ENCODE assay signal across 8 mouse cellular contexts in the genomic region with DNA sequence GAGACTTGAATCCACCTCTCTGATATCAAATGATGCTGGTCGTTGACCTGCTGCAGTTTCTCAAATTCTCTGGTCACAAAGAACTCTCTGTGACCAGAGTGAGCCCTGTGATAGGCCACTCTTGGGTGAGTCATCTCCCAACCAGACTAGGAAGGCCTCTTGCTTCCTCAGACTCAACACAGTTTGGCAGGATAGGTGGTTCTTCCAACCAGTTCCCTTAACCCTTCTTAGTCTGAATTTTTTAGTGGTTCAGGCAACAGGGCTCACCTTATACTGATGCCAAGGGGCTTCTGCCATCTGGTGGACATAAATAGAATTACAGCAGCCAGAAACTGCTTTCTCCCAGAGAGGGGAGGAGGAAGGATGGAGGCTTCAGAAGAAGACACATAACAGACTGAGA. TPM values are rescaled to one million over a fixed set of nuclear protein-coding genes. Genes with fewer than 3 reads are reported as not detected.
DNase-seq lines count a peak whose midpoint lies in the region; ATAC-seq lines count a peak whose summit lies in the region.

No protein-coding gene starts in this region.

- H3K4me2 ChIP-seq in hindbrain, embryonic 13.5 days = no peak overlapping the region

- no peak overlapping the region for H3K4me3 ChIP-seq in hindbrain, embryonic 13.5 days

- WGBS in hindbrain, embryonic 13.5 days = 66% methylated on average over 1 of the region's 1 CpGs

- H3K9ac ChIP-seq in hindbrain, embryonic 13.5 days = no peak overlapping the region

- H3K27me3 ChIP-seq in hindbrain, embryonic 13.5 days = no peaks in the 10 kb centered on the region

- H3K4me1 ChIP-seq in hindbrain, embryonic 13.5 days (replicated peaks) = peaks cover 23% of the 10 kb centered on the region

- no peak overlapping the region for H3K27ac ChIP-seq in hindbrain, embryonic 13.5 days

- H3K9me3 ChIP-seq in hindbrain, embryonic 13.5 days = no peaks in the 10 kb centered on the region

- peaks cover 21% of the 10 kb centered on the region for H3K36me3 ChIP-seq in hindbrain, embryonic 13.5 days

- peak; percentile 75 for ATAC-seq in hindbrain, embryonic 13.5 days (ENCODE audit: low FRiP score)

- peak; percentile 73 for DNase-seq in right cerebral cortex, adult 18-20 months
- DNase-seq in right cerebral cortex, postnatal 4 days = no peak
- peak; percentile 87 for DNase-seq in cerebellum, adult 9-11 months
- peak; percentile 50 to 60 for DNase-seq in frontal cortex, postnatal 14 days (ENCODE audit: low spot score in 2 of 2)
- peak; percentile 73 to 83 for DNase-seq in layer of hippocampus, postnatal 14 days (ENCODE audit: low spot score in 2 of 2)
- peak; percentile 90 for DNase-seq in lung, postnatal 25 days (ENCODE audit: low spot score)
- peak; percentile 93 for DNase-seq in skeletal muscle tissue, adult 2 months (ENCODE audit: low read depth, low spot score)

RNA-seq across cellular contexts. Expression of a gene that starts 4.1 kb away (rescaled TPM):
- 6.5 and 8.3 TPM in 2 replicates for polyA plus RNA-seq in hindbrain, embryonic 13.5 days (2015; fragmentation: Nextera tagmentation; extraction: Ambion mirVana)
- 10 to 100 TPM; 23.1 to 24.0 TPM for total RNA-seq in layer of hippocampus, postnatal 14 days (2021)

RNA-seq across cellular contexts. Expression of a gene that starts 10.7 kb away (rescaled TPM):
- polyA plus RNA-seq in hindbrain, embryonic 13.5 days (2015; fragmentation: Nextera tagmentation; extraction: Ambion mirVana) = not detected in 2 replicates
- total RNA-seq in layer of hippocampus, postnatal 14 days (2021) = not detected

RNA-seq across cellular contexts. Expression of a gene that starts 16.0 kb away (rescaled TPM):
- 33.7 TPM in 2 replicates for polyA plus RNA-seq in hindbrain, embryonic 13.5 days (2015; fragmentation: Nextera tagmentation; extraction: Ambion mirVana)
- 10 to 100 TPM; 24.4 TPM for total RNA-seq in layer of hippocampus, postnatal 14 days (2021)

RNA-seq across cellular contexts. Expression of a gene that starts 16.1 kb away (rescaled TPM):
- 21.6 and 24.0 TPM in 2 replicates for polyA plus RNA-seq in hindbrain, embryonic 13.5 days (2015; fragmentation: Nextera tagmentation; extraction: Ambion mirVana)
- 10 to 100 TPM; 19.4 to 20.5 TPM for total RNA-seq in layer of hippocampus, postnatal 14 days (2021)

RNA-seq across cellular contexts. Expression of a gene that starts 29.8 kb away (rescaled TPM):
- polyA plus RNA-seq in hindbrain, embryonic 13.5 days (2015; fragmentation: Nextera tagmentation; extraction: Ambion mirVana) = 0.10 and 0.36 TPM in 2 replicates
- 1 to 10 TPM; 6.7 to 7.3 TPM for total RNA-seq in layer of hippocampus, postnatal 14 days (2021)
